Mouse (Mus musculus) hindlimb bud, embryonic 11.5 days (tissue): ENCODE data around the gene Dnajc14.
"Not testable (repeated sequence)": the region's sequence is repeated elsewhere in the genome, so short reads cannot be mapped to it uniquely, and the experiment has no call there.

Experiments
- DNase-seq: peaks from one replicate; pipeline ENCODE4 v3.0.0-alpha.2; 2012; ENCODE audit warnings: low read depth, low spot score; ENCODE audit errors: extremely low spot score

The Dnajc14 gene

GRCm38 (mm10) chr10:128820217-128820616 lies 16.4 kb downstream of the Dnajc14 start:
- DNase-seq: no peak

DNA sequence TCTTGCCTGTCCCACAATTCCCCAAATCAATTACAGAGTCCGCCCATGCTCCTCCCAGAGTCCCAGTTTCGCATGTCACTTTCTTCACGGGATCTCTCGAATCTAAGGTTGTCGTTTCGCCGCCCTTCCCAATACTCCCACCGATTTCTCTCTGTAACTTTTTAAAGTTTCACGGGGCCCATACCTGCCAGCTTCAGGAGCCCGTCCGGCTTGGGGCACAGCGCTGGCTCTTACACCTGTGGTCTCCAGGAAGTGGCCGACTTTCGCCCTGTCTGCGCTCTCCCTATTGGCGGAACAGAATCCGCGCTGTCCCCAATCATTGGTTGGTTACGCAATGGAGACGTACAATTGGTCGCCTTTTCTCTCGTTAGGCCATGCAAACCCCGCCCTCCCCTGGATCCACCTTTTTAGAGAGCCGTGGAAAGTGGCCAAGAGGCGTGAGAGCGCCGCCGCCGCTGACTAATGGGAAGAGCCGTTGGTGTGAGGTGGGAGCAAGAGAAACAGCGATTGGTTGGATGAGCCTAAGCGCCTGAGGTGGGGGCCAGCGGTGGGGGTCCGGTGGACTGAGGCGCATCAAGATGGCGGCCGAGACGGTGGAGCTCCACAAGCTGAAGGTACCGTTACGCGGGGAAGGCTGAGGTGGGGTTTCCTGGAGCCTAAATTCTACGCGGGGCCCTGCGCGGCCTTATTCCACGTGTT lies 17.6 kb downstream of the Dnajc14 start, which contains the start of gene Ormdl2:
TSS of gene Ormdl2 (minus strand) at position 288 of the 699 bp plus-strand sequence.
- peak; percentile 97 for DNase-seq

DNA sequence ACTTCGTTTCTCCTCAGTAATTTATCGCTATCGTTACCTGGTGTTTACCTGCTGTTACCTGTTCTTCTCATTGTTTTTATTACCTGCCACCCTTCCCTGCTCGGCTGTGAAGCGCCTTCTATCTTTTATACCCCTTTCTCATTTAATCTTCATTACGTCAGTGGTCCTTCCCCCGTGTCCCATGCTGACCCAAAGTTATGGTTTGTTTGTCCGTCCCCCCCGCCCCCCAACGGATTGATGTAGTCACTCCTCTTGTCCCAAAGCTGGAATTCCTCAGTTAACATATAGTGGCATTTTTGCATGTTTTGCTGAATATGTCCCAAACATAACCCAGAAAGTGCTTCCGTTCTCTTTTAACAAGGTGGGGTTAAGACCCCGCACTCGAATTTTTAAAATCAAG lies 18.3 kb downstream of the Dnajc14 start:
- DNase-seq: no peak

DNA sequence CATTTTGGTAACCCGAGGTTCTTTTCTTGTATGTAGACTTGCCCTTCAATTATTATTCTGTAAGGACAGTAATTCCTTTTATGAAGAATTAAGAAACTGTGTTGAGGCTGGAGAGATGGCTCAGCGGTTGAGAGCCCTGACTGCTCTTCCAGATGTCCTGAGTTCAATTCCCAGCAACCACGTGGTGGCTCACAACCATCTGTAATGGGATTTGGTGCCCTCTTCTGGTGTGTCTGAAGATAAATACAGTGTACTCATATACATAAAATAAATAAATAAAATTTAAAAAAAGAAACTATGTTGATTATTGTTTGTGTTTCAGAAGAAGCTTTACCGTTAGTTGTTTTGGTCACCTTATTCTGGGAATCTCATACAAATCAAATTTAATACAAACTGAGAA lies 19.2 kb downstream of the Dnajc14 start:
- DNase-seq: not testable (repeated sequence)

DNA sequence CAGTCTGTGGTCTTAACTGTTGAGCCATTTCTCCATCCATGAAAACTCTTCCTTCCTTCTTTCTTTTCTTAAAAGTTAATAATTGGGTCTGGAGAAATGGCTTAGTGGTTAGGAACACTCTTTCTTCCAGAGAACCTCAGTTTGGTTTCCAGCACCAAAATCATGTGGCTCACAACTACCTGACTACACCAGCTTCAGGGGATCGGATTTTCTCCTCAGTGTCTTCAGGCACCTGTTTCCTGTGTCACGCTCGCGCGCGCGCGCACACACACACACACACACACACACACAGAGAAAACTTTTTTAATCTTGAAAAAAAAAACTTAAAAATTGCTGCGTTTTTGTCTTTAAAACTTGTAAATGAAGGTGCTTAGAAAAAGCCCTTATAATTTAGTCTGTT lies 20.0 kb downstream of the Dnajc14 start:
- DNase-seq: no peak

GRCm38 (mm10) chr10:128837400-128837799 lies 33.5 kb downstream of the Dnajc14 start:
- no peak for DNase-seq

DNA sequence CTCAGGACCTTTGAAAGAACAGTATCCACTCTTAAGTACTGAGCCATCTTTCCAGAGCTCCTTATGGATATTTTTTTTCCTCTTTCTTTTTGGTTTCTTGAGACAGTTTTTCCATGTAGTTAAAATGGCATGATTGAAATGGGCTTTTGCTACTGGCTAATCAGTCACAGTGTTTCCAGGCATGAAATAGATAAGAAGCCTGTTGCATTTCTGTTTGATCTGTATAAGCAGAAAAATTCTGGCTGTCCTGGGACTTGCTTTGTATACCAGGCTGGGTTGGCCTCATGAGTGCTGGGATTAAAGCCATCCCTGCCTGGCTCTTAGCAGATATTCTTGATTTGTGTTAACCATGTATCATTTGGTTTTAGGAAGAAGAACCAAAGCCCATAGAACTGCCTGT lies 35.6 kb downstream of the Dnajc14 start:
- DNase-seq: no peak

- no peak for DNase-seq
Observed at GRCm38 (mm10) chr10:128840612-128841011, 36.8 kb downstream of the Dnajc14 start.

- no peak for DNase-seq
Observed at GRCm38 (mm10) chr10:128843260-128843659, 39.4 kb downstream of the Dnajc14 start.

GRCm38 (mm10) chr10:128845516-128845915 lies 41.7 kb downstream of the Dnajc14 start:
- DNase-seq: peak; percentile 42

DNA sequence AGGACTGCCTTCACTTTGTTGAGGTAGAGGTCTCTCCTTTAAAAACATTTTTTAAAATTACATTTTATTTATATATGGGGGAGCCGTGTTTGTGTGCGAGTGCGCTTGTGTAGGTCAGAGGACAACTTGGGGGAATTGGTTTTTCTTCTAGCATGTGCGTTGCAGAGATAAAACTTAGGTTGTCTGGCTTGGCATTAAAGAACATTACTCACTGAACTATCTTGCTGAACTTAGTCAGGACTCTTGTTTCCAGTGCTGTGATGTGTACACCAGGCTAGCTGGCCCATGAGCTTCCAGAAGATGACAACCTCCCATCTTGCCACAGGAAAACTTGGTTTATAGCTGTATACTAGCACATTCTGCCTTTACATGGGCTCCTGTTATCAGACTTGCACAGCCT lies 42.8 kb downstream of the Dnajc14 start:
- no peak for DNase-seq

- no peak for DNase-seq
Observed at GRCm38 (mm10) chr10:128848426-128848825, 44.6 kb downstream of the Dnajc14 start.

DNA sequence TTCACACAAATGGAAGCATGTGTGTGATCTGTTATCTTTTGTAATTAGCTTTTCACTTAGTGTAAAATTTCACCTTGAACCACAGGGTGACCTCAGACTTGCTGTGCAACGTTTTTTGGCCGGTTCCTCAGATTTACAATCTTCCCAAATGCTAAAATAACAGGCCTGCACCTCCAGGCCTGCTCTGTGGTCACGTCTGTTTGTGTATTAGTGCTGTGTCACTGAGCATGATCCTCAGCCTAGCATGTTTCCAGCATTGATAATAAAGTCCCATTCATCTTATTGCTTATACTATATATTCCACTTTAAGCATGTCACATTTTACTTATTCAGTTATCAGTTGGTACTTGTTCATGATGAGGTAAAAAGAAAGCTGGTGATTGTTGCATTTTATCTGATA lies 46.5 kb downstream of the Dnajc14 start:
- DNase-seq: no peak

- DNase-seq: no peak
Observed at GRCm38 (mm10) chr10:128861176-128861575, 57.3 kb downstream of the Dnajc14 start.

DNA sequence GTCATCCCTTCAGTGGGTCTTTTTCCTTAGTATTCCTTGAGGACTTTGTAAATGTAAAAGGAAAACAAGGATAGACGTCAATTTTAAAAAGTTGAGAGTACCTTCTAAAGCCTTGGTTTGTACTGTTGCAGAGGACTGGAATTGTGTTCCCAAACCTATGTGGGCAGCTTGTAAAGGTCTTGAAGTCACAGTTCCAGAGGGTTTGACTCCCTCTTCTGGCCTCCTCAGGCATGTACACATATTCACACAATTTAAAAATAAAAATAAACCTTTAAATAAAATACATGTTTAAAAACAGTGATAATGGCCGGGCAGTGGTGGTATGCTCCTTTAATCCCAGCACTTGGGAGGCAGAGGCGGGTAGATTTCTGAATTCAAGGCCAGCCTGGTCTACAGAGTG lies 62.2 kb downstream of the Dnajc14 start:
- DNase-seq: no peak

DNA sequence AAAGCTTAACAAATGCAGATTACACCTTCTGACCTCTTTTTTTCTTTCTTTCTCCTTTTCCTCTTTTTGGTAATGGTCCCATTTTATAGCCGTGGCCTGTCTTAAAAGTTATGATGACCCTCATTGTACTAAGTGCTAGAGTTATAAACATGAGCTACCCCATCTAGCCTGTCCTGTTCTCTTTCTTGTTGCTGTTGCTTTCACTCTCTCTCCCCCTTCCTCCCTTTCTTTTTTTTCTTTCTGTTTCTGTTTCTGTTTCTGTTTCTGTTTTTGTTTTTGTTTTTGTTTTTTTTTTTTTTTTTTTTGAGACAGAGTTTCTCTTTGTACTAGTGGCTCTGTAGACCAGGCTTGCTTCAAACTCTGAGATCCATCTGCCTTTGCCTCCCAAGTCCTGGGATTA lies 62.7 kb downstream of the Dnajc14 start:
- DNase-seq: no peak
